ENCODE assay signal across 15 mouse cellular contexts in the genomic region with DNA sequence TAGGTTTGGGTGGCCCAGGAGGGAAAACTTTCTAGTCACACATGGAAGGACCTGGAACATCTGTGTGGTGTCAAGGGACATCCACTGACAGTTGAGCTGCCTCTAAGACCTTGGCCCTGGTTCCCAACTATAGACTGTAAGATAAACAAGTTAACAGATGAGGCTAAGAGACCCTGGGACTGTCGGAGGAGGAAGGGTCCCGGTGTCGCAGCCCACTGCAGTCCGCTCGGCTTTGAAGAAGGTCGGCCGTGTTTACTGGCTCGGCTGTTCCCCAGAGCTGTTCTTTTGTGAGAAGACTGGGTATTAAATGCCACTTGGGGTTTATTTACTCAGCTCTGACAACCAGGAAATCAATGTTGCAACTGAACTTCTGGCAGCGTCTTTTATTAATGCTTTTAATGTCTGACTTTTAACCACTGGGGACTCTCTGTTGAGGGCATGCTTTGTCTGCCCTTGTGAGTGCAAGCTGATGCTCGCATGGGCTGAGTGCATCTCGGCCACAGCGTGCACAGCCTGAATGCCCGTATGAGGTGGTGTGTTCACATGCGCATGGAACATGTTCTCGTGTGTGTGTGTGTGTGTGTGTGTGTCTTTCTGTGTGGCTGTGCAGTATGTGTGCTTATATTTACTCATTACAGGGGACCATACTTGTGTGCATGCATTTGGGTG.
"Had no signal": no experiment of that assay in that cellular context is flagged by ENCODE, and none has a peak within 500 bp of the region (broad histone marks: within the 10 kb centered on the region; RNA-seq: fewer than 3 reads in every experiment).

No protein-coding gene starts in this region.

- H3K27ac ChIP-seq: hindbrain, embryonic 15.5 days; left cerebral cortex, adult 2 months; limb, embryonic 10.5 days; liver, embryonic 13.5 days; macrophage; neural tube, embryonic 12.5 days had no signal

- H3K27me3 ChIP-seq: hindbrain, embryonic 15.5 days; liver, embryonic 13.5 days; neural tube, embryonic 12.5 days had no signal

- ATAC-seq: inflammation-experienced regulatory T-cells, adult 6 months; intestine, postnatal 0 days; liver, postnatal 0 days had no signal

- H3K4me3 ChIP-seq: hindbrain, embryonic 15.5 days; left cerebral cortex, adult 2 months; limb, embryonic 10.5 days; liver, embryonic 13.5 days; megakaryocyte, embryonic 14.5 days; neural tube, embryonic 12.5 days had no signal

- H3K4me2 ChIP-seq: hindbrain, embryonic 15.5 days; liver, embryonic 13.5 days; neural tube, embryonic 12.5 days had no signal

- H3K36me3 ChIP-seq: hindbrain, embryonic 15.5 days; limb, embryonic 10.5 days; liver, embryonic 13.5 days; neural tube, embryonic 12.5 days had no signal

- H3K9ac ChIP-seq: hindbrain, embryonic 15.5 days; liver, embryonic 13.5 days; liver, postnatal 0 days; neural tube, embryonic 12.5 days had no signal

- H3K4me1 ChIP-seq: hindbrain, embryonic 15.5 days; limb, embryonic 10.5 days; liver, embryonic 13.5 days; megakaryocyte, embryonic 14.5 days; neural tube, embryonic 12.5 days had no signal

- DNase-seq: kidney, adult 8-10 months; kidney, postnatal 25 days; liver, embryonic 13.5 days; liver, postnatal 0 days; right cerebral cortex, adult 18-20 months; right cerebral cortex, postnatal 25 days; thymus, postnatal 36 days had no signal

- H3K9me3 ChIP-seq: hindbrain, embryonic 15.5 days; limb, embryonic 10.5 days; liver, embryonic 13.5 days; megakaryocyte, embryonic 14.5 days had no signal
